Comparison of ENCODE assay signal across 9 mouse cellular contexts in genomic region chr4:131781023-131781422, GRCm38 (mm10). TPM values are rescaled to one million over a fixed set of nuclear protein-coding genes. Genes with fewer than 3 reads are reported as not detected.
DNase-seq lines count a peak whose midpoint lies in the region; ATAC-seq lines count a peak whose summit lies in the region.
"Had no signal": no experiment of that assay in that cellular context is flagged by ENCODE, and none has a peak within 500 bp of the region (broad histone marks: within the 10 kb centered on the region; RNA-seq: fewer than 3 reads in every experiment).

No protein-coding gene starts in this region.

- H3K36me3 ChIP-seq in liver, embryonic 11.5 days (ENCODE audit: control insufficient read depth, insufficient read depth, low read length), result no peaks in the 10 kb centered on the region
- no peaks in the 10 kb centered on the region for H3K36me3 ChIP-seq in liver, embryonic 12.5 days

- no peak overlapping the region for H3K9ac ChIP-seq in liver, embryonic 11.5 days (ENCODE audit: low read depth, low read length)
- H3K9ac ChIP-seq in liver, embryonic 12.5 days, result no peak overlapping the region

- intact Hi-C loops in heart, postnatal 25 days (cut with DNase I), result no loop called here

- no peaks in the 10 kb centered on the region for H3K27me3 ChIP-seq in liver, embryonic 11.5 days (replicated peaks; ENCODE audit: control insufficient read depth, insufficient read depth, low read length)
- H3K27me3 ChIP-seq in liver, embryonic 12.5 days (replicated peaks), result peaks cover 3% of the 10 kb centered on the region; the same call in 1 of the 2 replicates

- no peak overlapping the region for H3K27ac ChIP-seq in liver, embryonic 11.5 days (ENCODE audit: low read depth, low read length)
- no peak overlapping the region for H3K27ac ChIP-seq in liver, embryonic 12.5 days

- no peak for ATAC-seq in liver, embryonic 11.5 days (replicated peaks; ENCODE audit: low FRiP score)
- ATAC-seq in liver, embryonic 12.5 days, result no peak

- WGBS in liver, embryonic 11.5 days, result 34% methylated on average over 3 of the region's 3 CpGs
- 39% methylated on average over 3 of the region's 3 CpGs for WGBS in liver, embryonic 12.5 days (ENCODE audit: insufficient replicate concordance)

- no peak overlapping the region for H3K4me3 ChIP-seq in liver, embryonic 11.5 days (ENCODE audit: low read depth, low read length)
- no peak overlapping the region for H3K4me3 ChIP-seq in liver, embryonic 12.5 days

- DNase-seq in heart, adult 8-10 months (ENCODE audit: low spot score), result peak; percentile 15
- no peak for DNase-seq in heart, postnatal 25 days (ENCODE audit: low spot score)
- peak; percentile 18 for DNase-seq in liver
- DNase-seq in liver, embryonic 11.5 days (ENCODE audit: low spot score), result no peak
- DNase-seq in adrenal gland, adult (ENCODE audit: inconsistent age in 2 of 2, low spot score in 1 of 2), result peak; percentile 61 to 80
- DNase-seq in kidney, postnatal 25 days, result peak; percentile 50 to 71
- DNase-seq in spleen, adult 12 weeks (ENCODE audit: low spot score), result no peak

- no peak overlapping the region for H3K4me2 ChIP-seq in liver, embryonic 11.5 days
- H3K4me2 ChIP-seq in liver, embryonic 12.5 days, result no peak overlapping the region

- no peaks in the 10 kb centered on the region for H3K9me3 ChIP-seq in liver, embryonic 11.5 days (ENCODE audit: control insufficient read depth, low read length)
- no peaks in the 10 kb centered on the region for H3K9me3 ChIP-seq in liver, embryonic 12.5 days (replicated peaks)

- no peaks in the 10 kb centered on the region for H3K4me1 ChIP-seq in liver, embryonic 11.5 days (replicated peaks; ENCODE audit: control insufficient read depth, insufficient read depth, low read length)
- H3K4me1 ChIP-seq in liver, embryonic 12.5 days, result no peaks in the 10 kb centered on the region

RNA-seq across cellular contexts. Expression of gene Ptpru, which starts 57.1 kb away (rescaled TPM):
- total RNA-seq in heart, adult 8-10 months (2022), result 1 to 10 TPM; 4.5 to 9.7 (median 5.7) TPM
- 1 to 10 TPM; 2.8 to 7.4 TPM for total RNA-seq in heart, postnatal 25 days (2021)
- 5.8 and 6.1 TPM in 2 replicates for polyA plus RNA-seq in liver, embryonic 11.5 days (2014; fragmentation: Nextera tagmentation; extraction: Ambion mirVana)
- 2.7 and 2.8 TPM in 2 replicates for polyA plus RNA-seq in liver, embryonic 12.5 days (2016; fragmentation: Nextera tagmentation; extraction: Ambion mirVana)
- total RNA-seq: neutrophil, adult 5-6 weeks had no signal

Comparison
In these comparisons a context has a peak if more than half of its experiments do, and no peak if none do; other contexts are left out.
1. DNase-seq: peak in heart, adult 8-10 months (single experiment), liver (single experiment), adrenal gland, adult (2 of 2) and kidney, postnatal 25 days (2 of 2); none in heart, postnatal 25 days (single experiment), liver, embryonic 11.5 days (single experiment) and spleen, adult 12 weeks (single experiment).